In genomic region chr13:35968131-35968718, GRCm38 (mm10) we compare ENCODE assay signal across 9 mouse cellular contexts. TPM values are rescaled to one million over a fixed set of nuclear protein-coding genes. Genes with fewer than 3 reads are reported as not detected.
DNase-seq lines count a peak whose midpoint lies in the region; ATAC-seq and TF ChIP-seq lines count a peak whose summit lies in the region.
"Had no signal": no experiment of that assay in that cellular context is flagged by ENCODE, and none has a peak within 500 bp of the region (broad histone marks: within the 10 kb centered on the region; RNA-seq: fewer than 3 reads in every experiment).

No protein-coding gene starts in this region.

- WGBS in embryonic facial prominence, embryonic 12.5 days, result under 1% methylated on average over 38 of the region's 38 CpGs
- WGBS in hindbrain, embryonic 10.5 days, result under 1% methylated on average over 38 of the region's 38 CpGs
- under 1% methylated on average over 38 of the region's 38 CpGs for WGBS in liver, embryonic 14.5 days (ENCODE audit: insufficient replicate concordance)
- under 1% methylated on average over 38 of the region's 38 CpGs for WGBS in stomach, embryonic 15.5 days

- no peaks in the 10 kb centered on the region for H3K4me1 ChIP-seq in G1E (ENCODE audit: insufficient read depth, low read depth, low read length)
- H3K4me1 ChIP-seq in embryonic facial prominence, embryonic 12.5 days, result peaks cover 10% of the 10 kb centered on the region
- peaks cover 24% of the 10 kb centered on the region for H3K4me1 ChIP-seq in hindbrain, embryonic 10.5 days (replicated peaks)
- no peaks in the 10 kb centered on the region for H3K4me1 ChIP-seq in liver, embryonic 14.5 days (replicated peaks; ENCODE audit: control insufficient read depth in 2 of 2, insufficient read depth in 2 of 2, low read length in 1 of 2)
- H3K4me1 ChIP-seq in stomach, embryonic 15.5 days, result peaks cover 10% of the 10 kb centered on the region; the same call in 1 of the 2 replicates

- peaks cover 41% of the 10 kb centered on the region for H3K27me3 ChIP-seq in G1E (ENCODE audit: insufficient read depth, low read length)
- H3K27me3 ChIP-seq in embryonic facial prominence, embryonic 12.5 days, result peaks cover 16% of the 10 kb centered on the region
- H3K27me3 ChIP-seq in hindbrain, embryonic 10.5 days (ENCODE audit: insufficient read depth, poor library complexity, severe bottlenecking), result peaks cover 40% of the 10 kb centered on the region
- peaks cover 38% of the 10 kb centered on the region for H3K27me3 ChIP-seq in liver, embryonic 14.5 days (ENCODE audit: control insufficient read depth, insufficient read depth, low read length)
- H3K27me3 ChIP-seq in stomach, embryonic 15.5 days (replicated peaks), result peaks cover 8% of the 10 kb centered on the region; the same call in 1 of the 2 replicates

- no peak for ATAC-seq in G1E (ENCODE audit: extremely low read depth, insufficient number of reproducible peaks, low FRiP score, poor library complexity, severe bottlenecking)
- ATAC-seq in embryonic facial prominence, embryonic 12.5 days (ENCODE audit: insufficient number of reproducible peaks, insufficient read depth, low FRiP score, low TSS enrichment), result peak; percentile 61; the same call in 1 of the 2 replicates
- ATAC-seq in liver, embryonic 14.5 days (ENCODE audit: insufficient read depth), result no peak
- 0 out of 2 replicates have a peak, but pooled peaks have one; percentile 22 for ATAC-seq in stomach, embryonic 15.5 days (ENCODE audit: insufficient read depth, low FRiP score, low read depth)

- no peaks in the 10 kb centered on the region for H3K36me3 ChIP-seq in G1E (replicated peaks)
- H3K36me3 ChIP-seq in embryonic facial prominence, embryonic 12.5 days, result no peaks in the 10 kb centered on the region
- H3K36me3 ChIP-seq in hindbrain, embryonic 10.5 days, result no peaks in the 10 kb centered on the region
- no peaks in the 10 kb centered on the region for H3K36me3 ChIP-seq in liver, embryonic 14.5 days (replicated peaks; ENCODE audit: control insufficient read depth, insufficient read depth, low read depth)
- H3K36me3 ChIP-seq in stomach, embryonic 15.5 days, result no peaks in the 10 kb centered on the region

- H3K4me2 ChIP-seq in embryonic facial prominence, embryonic 12.5 days (replicated peaks), result peak overlapping the region; percentile 96
- peak overlapping the region; percentile 53 for H3K4me2 ChIP-seq in liver, embryonic 14.5 days (ENCODE audit: low read depth)
- peak overlapping the region; percentile 97 for H3K4me2 ChIP-seq in stomach, embryonic 15.5 days

- peaks cover 2% of the 10 kb centered on the region; the same call in 1 of the 2 replicates for H3K9me3 ChIP-seq in G1E (replicated peaks)
- no peaks in the 10 kb centered on the region for H3K9me3 ChIP-seq in embryonic facial prominence, embryonic 12.5 days
- H3K9me3 ChIP-seq in hindbrain, embryonic 10.5 days, result no peaks in the 10 kb centered on the region
- H3K9me3 ChIP-seq in liver, embryonic 14.5 days (ENCODE audit: control insufficient read depth, low read length), result no peaks in the 10 kb centered on the region
- H3K9me3 ChIP-seq in stomach, embryonic 15.5 days, result no peaks in the 10 kb centered on the region

- H3K27ac ChIP-seq in embryonic facial prominence, embryonic 12.5 days, result no peak overlapping the region
- H3K27ac ChIP-seq in hindbrain, embryonic 10.5 days, result peak overlapping the region; percentile 67
- H3K27ac ChIP-seq in liver, embryonic 14.5 days, result no peak overlapping the region
- no peak overlapping the region for H3K27ac ChIP-seq in stomach, embryonic 15.5 days

- TF ChIP-seq EP300 in liver, embryonic 14.5 days (IDR thresholded peaks at IDR 0.05; ENCODE audit: low read depth), result no peak

- peak overlapping the region; percentile 40; the same call in 1 of the 2 replicates for H3K4me3 ChIP-seq in G1E (ENCODE audit: low read depth, low read length)
- H3K4me3 ChIP-seq in embryonic facial prominence, embryonic 12.5 days, result peak overlapping the region; percentile 67
- peak overlapping the region; percentile 76 for H3K4me3 ChIP-seq in hindbrain, embryonic 10.5 days
- peak overlapping the region; percentile 29 to 46 for H3K4me3 ChIP-seq in liver, embryonic 14.5 days (ENCODE audit: insufficient read depth in 1 of 2, low read depth in 2 of 2, low read length in 2 of 2)
- H3K4me3 ChIP-seq in stomach, embryonic 15.5 days (replicated peaks), result peak overlapping the region; percentile 57

- no peak for TF ChIP-seq CTCF in G1E (IDR thresholded peaks at IDR 0.05; ENCODE audit: low read depth, low read length)
- no peak for TF ChIP-seq CTCF in liver, embryonic 14.5 days (IDR thresholded peaks at IDR 0.05; ENCODE audit: low read depth)

- peak overlapping the region; percentile 62 for H3K9ac ChIP-seq in embryonic facial prominence, embryonic 12.5 days
- H3K9ac ChIP-seq in liver, embryonic 14.5 days (replicated peaks), result no peak overlapping the region
- peak overlapping the region; percentile 2; the same call in 1 of the 2 replicates for H3K9ac ChIP-seq in stomach, embryonic 15.5 days

- DNase-seq in kidney, adult 18-20 months, result peak; percentile 12
- no peak for DNase-seq in kidney, adult 8-10 months
- no peak for DNase-seq in G1E (ENCODE audit: low spot score)
- peak; percentile 67 for DNase-seq in hindbrain, embryonic 10.5 days (ENCODE audit: low spot score)
- DNase-seq in liver, embryonic 14.5 days (ENCODE audit: low read depth in 3 of 3, low spot score in 3 of 3), result no peak
- DNase-seq in left cerebral cortex, adult 11 months (ENCODE audit: low spot score), result no peak

RNA-seq across cellular contexts. Expression of gene Ppp1r3g, which starts 9.6 kb away (rescaled TPM):
- not detected in 2 replicates for total RNA-seq in G1E (2014; fragmentation: Nextera tagmentation)
- total RNA-seq in G1E (2017), result 0.05 and 0.81 TPM in 2 replicates
- 0.10 and 0.11 TPM in 2 replicates for polyA plus RNA-seq in G1E (2012)
- 0.89 and 0.93 TPM in 2 replicates for polyA plus RNA-seq in embryonic facial prominence, embryonic 12.5 days (2016; fragmentation: Nextera tagmentation; extraction: Ambion mirVana)
- 1.7 and 2.7 TPM in 2 replicates for polyA plus RNA-seq in hindbrain, embryonic 10.5 days (2016; fragmentation: Nextera tagmentation; extraction: Ambion mirVana)
- polyA plus RNA-seq in liver, embryonic 14.5 days (2012; rRNA removed), result 0.25 and 0.35 TPM in 2 replicates
- polyA plus RNA-seq in liver, embryonic 14.5 days (2014; fragmentation: Nextera tagmentation; extraction: Ambion mirVana), result 0.35 and 0.63 TPM in 2 replicates
- 0.49 and 0.62 TPM in 2 replicates for polyA plus RNA-seq in stomach, embryonic 15.5 days (2015; fragmentation: Nextera tagmentation; extraction: Ambion mirVana)
- polyA plus RNA-seq: large intestine, adult 2 months had no signal

Comparison
In these comparisons a context has a peak if more than half of its experiments do, and no peak if none do; other contexts are left out.
1. DNase-seq: peak in kidney, adult 18-20 months (single experiment) and hindbrain, embryonic 10.5 days (single experiment); none in kidney, adult 8-10 months (0 of 2), G1E (single experiment), liver, embryonic 14.5 days (0 of 3) and left cerebral cortex, adult 11 months (single experiment).
2. ATAC-seq: peak in embryonic facial prominence, embryonic 12.5 days (single experiment) and stomach, embryonic 15.5 days (single experiment); none in G1E (single experiment) and liver, embryonic 14.5 days (single experiment).
3. Peak in every context shown above with its lines, with median percentiles within 50 percentile points of each other: H3K4me3 ChIP-seq and H3K4me2 ChIP-seq.